Mouse (Mus musculus): Measurements from ENCODE around the gene Was. TPM values are rescaled to one million over a fixed set of nuclear protein-coding genes. Genes with fewer than 3 reads are reported as not detected.
A peak's percentile ranks its signal among the peaks of the same experiment; 100 is the strongest.

Was gene
- polyA plus RNA-seq (2015; fragmentation: Nextera tagmentation; extraction: Ambion mirVana): 1.6 and 1.7 TPM in 2 replicates

DNA sequence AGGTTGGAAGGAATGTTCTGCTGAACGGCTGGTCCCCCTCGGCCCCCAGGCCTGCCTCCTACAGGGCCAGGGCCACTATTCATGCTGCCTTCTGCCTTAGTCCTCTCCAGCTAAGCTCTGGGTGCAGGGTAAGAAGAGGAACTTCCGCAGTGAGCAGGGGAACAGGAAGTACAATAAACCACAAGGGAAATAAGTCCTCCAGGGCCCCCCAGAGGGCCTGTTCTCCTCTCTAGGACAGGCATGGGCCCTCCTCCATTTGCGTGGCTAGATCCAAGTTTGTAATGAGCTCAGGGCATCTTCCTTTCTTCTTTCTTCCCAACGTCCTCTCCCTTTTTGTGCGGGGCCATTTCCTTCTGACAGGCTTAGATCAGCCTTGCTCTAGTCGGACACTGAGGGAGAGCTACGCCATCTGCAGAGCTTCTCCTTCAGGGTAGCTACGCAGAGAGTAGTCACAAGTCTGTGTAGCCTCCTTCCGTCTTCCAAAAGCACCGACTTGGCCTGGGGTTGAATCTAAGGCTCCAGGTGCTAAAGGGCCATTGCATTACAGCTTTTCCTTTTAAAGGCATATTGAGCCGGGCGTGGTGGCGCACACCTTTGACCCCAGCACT, at the start of gene Was:
Was (minus strand) TSS at position 153 of the 608 bp plus-strand sequence.
- peak within 1 kb of the TSS; percentile 28 for H3K4me3 ChIP-seq (ENCODE audit: low read depth, low read length)
- H3K36me3 ChIP-seq (ENCODE audit: control insufficient read depth, insufficient read depth): no peaks in the 10 kb centered on the region
- H3K9me3 ChIP-seq (replicated peaks; ENCODE audit: control insufficient read depth, low read length): no peaks in the 10 kb centered on the region
- peak within 1 kb of the TSS; percentile 48; the same call in 1 of the 2 replicates for H3K9ac ChIP-seq (ENCODE audit: low read depth, low read length)
- WGBS (ENCODE audit: insufficient replicate concordance): 43% methylated on average over 14 of the region's 14 CpGs
- H3K4me1 ChIP-seq (ENCODE audit: control insufficient read depth, low read depth, low read length): peaks cover 1% of the 10 kb centered on the region
- peak; percentile 59 for ATAC-seq (ENCODE audit: low read depth)
- H3K4me2 ChIP-seq (ENCODE audit: low read depth, low read length): peak within 1 kb of the TSS; percentile 39
- H3K27me3 ChIP-seq (ENCODE audit: control insufficient read depth, insufficient read depth, low read depth, low read length): no peaks in the 10 kb centered on the region
- H3K27ac ChIP-seq (ENCODE audit: low read length): peak within 1 kb of the TSS; percentile 57

DNA sequence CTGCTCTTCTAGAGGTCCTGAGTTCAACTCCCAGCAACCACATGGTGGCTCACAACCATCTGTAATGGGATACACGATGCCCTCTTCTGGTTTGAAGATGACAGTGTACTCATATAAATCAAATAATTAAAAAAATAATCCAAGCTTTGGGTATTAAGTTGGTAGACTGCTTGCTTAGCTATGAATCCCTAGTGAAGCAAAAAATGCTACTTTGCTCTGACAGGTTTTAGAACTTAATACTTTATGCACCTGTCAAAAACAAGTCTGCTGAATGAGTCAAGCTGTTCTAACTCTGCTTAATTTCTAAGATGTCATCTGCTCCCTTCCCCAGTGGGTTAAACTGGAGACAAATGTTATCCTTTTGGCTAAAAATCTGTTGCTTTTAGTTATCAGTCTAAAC, 49.2 kb upstream of the Was start:
- H3K4me3 ChIP-seq (ENCODE audit: low read depth, low read length): no peak overlapping the region
- peaks cover 6% of the 10 kb centered on the region for H3K4me1 ChIP-seq (ENCODE audit: control insufficient read depth, low read depth, low read length)
- H3K9me3 ChIP-seq (replicated peaks; ENCODE audit: control insufficient read depth, low read length): no peaks in the 10 kb centered on the region
- no peaks in the 10 kb centered on the region for H3K27me3 ChIP-seq (ENCODE audit: control insufficient read depth, insufficient read depth, low read depth, low read length)
- peaks cover 35% of the 10 kb centered on the region for H3K36me3 ChIP-seq (ENCODE audit: control insufficient read depth, insufficient read depth)
- WGBS (ENCODE audit: insufficient replicate concordance): 48% methylated on average over 1 of the region's 1 CpGs
- H3K27ac ChIP-seq (ENCODE audit: low read length): no peak overlapping the region
- no peak overlapping the region for H3K9ac ChIP-seq (ENCODE audit: low read depth, low read length)
- H3K4me2 ChIP-seq (ENCODE audit: low read depth, low read length): no peak overlapping the region
- no peak for ATAC-seq (ENCODE audit: low read depth)

DNA sequence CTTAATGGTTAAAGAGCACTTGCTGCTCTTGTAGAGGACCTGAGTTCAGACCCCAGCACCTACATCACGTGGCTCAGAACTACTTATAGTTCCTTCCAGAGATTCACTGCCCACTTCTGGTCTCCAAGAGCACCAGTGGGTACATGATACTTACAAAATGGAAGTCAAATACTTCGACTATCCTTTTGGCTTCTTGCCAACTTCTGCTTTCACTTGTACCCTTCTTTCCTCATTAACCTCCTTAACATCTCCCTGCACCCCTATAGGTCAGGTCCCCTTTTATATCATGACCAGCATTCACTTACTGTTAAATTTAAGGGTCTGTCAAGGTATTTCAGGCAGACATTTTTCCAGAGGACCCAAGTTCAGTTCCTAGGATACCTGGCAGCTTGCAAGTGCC, 45.6 kb upstream of the Was start:
- WGBS (ENCODE audit: insufficient replicate concordance): 24% methylated on average over 2 of the region's 2 CpGs

DNA sequence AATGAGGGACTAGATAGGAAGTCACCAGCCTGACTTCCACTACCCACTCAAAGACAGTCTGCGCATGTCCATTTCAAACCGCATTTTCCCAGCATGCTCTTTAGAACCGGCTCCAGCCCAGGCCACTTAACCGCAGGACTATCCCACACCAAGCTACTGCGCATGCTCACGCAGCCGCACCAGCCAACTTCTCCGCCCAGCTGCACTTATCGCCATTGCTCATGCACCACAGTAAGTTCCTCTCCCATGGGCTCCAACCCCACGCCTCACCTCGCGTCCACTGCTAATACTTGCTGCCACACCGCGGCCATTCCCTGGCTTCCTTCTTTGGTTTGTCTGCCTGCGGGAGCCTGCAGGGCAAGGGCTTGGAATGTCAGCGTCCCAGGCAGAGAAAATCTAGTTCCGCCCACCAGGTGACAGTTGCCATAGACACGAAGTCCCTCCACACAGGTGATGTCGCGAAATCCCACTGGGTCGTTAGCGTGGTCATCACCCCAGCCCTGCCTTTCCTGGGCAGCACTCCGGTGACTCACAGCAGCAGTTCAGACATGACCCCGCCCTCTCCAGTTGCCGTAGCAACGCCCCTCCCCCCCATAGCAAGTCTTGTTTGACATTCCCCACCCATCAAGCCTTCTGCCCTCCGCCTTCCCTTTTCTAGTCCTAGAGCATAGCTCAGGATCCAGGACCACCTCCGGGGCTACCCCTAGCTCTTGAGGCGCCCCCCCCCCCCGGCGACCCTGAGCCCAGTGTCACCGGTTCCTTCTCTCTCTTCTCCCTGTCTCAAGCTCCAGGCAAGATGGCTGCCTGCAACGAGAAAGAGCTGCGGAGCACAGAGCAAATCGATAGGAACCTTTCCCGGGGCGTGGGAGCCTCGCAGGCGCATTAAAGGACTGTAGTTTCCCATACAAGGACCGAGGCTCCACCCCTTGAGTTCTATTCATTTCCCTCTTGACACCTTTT, 42.0 kb upstream of the Was start, which contains the start of gene Wdr13:
Wdr13 (minus strand) TSS at position 876 of the 960 bp plus-strand sequence.
- Histone ChIP-seq H3K4me1 (ENCODE audit: control insufficient read depth, low read depth, low read length) (peaks cover 9% of the 10 kb centered on the region), H3K36me3 (ENCODE audit: control insufficient read depth, insufficient read depth) (no peaks in the 10 kb centered on the region), H3K27ac (ENCODE audit: low read length) (peak within 1 kb of the TSS; percentile 99), H3K4me2 (ENCODE audit: low read depth, low read length) (peak within 1 kb of the TSS; percentile 83), H3K9me3 (replicated peaks; ENCODE audit: control insufficient read depth, low read length) (no peaks in the 10 kb centered on the region), H3K27me3 (ENCODE audit: control insufficient read depth, insufficient read depth, low read depth, low read length) (no peaks in the 10 kb centered on the region), H3K9ac (ENCODE audit: low read depth, low read length) (peak within 1 kb of the TSS; percentile 71), H3K4me3 (ENCODE audit: low read depth, low read length) (peak within 1 kb of the TSS; percentile 72)
- ATAC-seq (ENCODE audit: low read depth): peak; percentile 93
- 22% methylated on average over 38 of the region's 40 CpGs for WGBS (ENCODE audit: insufficient replicate concordance)

More for the DNA sequence above, 45.6 kb upstream of the Was start:
- ATAC-seq (ENCODE audit: low read depth): no peak
- Histone ChIP-seq H3K27ac (ENCODE audit: low read length) (no peak overlapping the region), H3K4me3 (ENCODE audit: low read depth, low read length) (no peak overlapping the region), H3K27me3 (ENCODE audit: control insufficient read depth, insufficient read depth, low read depth, low read length) (no peaks in the 10 kb centered on the region), H3K9me3 (replicated peaks; ENCODE audit: control insufficient read depth, low read length) (no peaks in the 10 kb centered on the region), H3K9ac (ENCODE audit: low read depth, low read length) (no peak overlapping the region), H3K36me3 (ENCODE audit: control insufficient read depth, insufficient read depth) (peaks cover 12% of the 10 kb centered on the region), H3K4me2 (ENCODE audit: low read depth, low read length) (no peak overlapping the region), H3K4me1 (ENCODE audit: control insufficient read depth, low read depth, low read length) (peaks cover 9% of the 10 kb centered on the region)

DNA sequence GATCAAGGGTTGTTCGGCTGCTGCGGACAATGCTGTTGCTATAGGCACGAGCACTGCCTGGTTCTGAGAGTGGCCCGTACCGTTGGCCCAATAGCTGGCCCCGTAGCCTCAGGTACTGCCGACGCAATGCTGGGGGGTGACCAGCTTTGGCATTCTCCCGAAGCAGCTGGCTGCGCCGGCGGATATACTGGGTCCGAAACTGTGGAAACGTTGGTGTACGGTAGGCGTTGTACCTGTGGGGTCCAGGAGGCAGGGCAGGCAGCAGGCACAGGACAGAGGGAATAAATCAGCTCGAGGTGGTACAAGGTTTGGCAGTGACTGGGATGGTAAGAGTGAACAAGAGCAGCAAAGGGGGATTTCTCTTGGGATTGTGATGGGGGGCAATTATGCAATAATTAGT, 41.1 kb upstream of the Was start:
- H3K36me3 ChIP-seq (ENCODE audit: control insufficient read depth, insufficient read depth): no peaks in the 10 kb centered on the region
- H3K27ac ChIP-seq (ENCODE audit: low read length): peak overlapping the region; percentile 99
- H3K9me3 ChIP-seq (replicated peaks; ENCODE audit: control insufficient read depth, low read length): no peaks in the 10 kb centered on the region
- ATAC-seq (ENCODE audit: low read depth): no peak
- H3K9ac ChIP-seq (ENCODE audit: low read depth, low read length): peak overlapping the region; percentile 41
- 79% methylated on average over 17 of the region's 17 CpGs for WGBS (ENCODE audit: insufficient replicate concordance)
- H3K4me2 ChIP-seq (ENCODE audit: low read depth, low read length): peak overlapping the region; percentile 83
- H3K4me3 ChIP-seq (ENCODE audit: low read depth, low read length): peak overlapping the region; percentile 72
- H3K4me1 ChIP-seq (ENCODE audit: control insufficient read depth, low read depth, low read length): peaks cover 9% of the 10 kb centered on the region
- H3K27me3 ChIP-seq (ENCODE audit: control insufficient read depth, insufficient read depth, low read depth, low read length): no peaks in the 10 kb centered on the region

DNA sequence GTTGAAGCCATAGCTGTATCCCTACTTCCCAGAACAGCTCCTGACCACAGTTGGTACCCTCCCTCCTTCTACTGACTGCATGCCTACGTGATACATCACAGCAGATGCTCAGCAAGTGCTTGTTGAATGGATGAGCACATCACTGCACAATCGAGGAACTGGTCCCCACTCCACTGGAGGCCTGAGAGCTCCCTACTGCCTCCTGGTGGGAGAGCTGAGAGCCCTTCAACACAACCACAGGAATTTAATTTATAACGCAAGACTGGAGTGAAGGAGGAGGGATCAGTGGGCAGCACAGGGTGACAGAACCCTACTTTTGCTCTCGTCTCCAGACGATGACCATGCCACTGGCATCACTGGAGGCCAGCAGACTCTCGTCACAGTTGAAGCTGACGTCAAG, 34.9 kb upstream of the Was start:
- no peak for ATAC-seq (ENCODE audit: low read depth)
- Histone ChIP-seq H3K4me1 (ENCODE audit: control insufficient read depth, low read depth, low read length) (no peaks in the 10 kb centered on the region), H3K36me3 (ENCODE audit: control insufficient read depth, insufficient read depth) (no peaks in the 10 kb centered on the region), H3K4me2 (ENCODE audit: low read depth, low read length) (no peak overlapping the region), H3K27ac (ENCODE audit: low read length) (no peak overlapping the region), H3K27me3 (ENCODE audit: control insufficient read depth, insufficient read depth, low read depth, low read length) (no peaks in the 10 kb centered on the region), H3K9ac (ENCODE audit: low read depth, low read length) (no peak overlapping the region), H3K4me3 (ENCODE audit: low read depth, low read length) (no peak overlapping the region), H3K9me3 (replicated peaks; ENCODE audit: control insufficient read depth, low read length) (no peaks in the 10 kb centered on the region)
- 67% methylated on average over 7 of the region's 7 CpGs for WGBS (ENCODE audit: insufficient replicate concordance)

DNA sequence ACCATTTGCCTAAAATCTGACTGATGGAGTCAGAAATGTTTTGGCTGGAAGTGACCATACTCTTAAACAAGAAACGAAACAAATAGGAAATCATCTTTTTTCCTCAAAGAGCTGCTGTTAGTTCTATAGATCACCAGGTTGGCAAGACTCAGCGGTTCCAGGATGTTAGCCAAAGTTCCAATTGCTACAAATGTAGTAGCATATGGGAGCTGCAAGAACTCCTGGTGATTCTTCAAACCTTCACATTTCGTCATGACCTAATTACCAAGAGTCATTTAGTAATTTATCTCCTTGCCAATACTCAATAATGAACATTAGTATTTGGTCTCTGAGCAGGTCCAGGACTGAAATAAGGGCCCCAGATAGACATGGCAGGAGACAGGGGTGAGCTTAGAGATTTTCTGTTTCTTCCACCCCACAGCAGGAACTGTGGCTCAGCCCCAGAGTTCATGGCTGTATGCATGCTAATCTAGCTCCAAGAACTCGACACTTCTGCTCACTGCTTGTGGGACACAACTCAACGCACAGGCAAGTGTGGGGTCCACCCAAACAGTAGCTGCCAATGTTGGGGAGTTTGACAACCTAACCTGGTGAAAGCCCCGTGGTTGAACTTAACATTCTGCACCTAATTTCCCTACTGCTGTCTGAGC, 33.6 kb upstream of the Was start:
- 60% methylated on average over 6 of the region's 6 CpGs for WGBS (ENCODE audit: insufficient replicate concordance)
- no peaks in the 10 kb centered on the region for H3K36me3 ChIP-seq (ENCODE audit: control insufficient read depth, insufficient read depth)

DNA sequence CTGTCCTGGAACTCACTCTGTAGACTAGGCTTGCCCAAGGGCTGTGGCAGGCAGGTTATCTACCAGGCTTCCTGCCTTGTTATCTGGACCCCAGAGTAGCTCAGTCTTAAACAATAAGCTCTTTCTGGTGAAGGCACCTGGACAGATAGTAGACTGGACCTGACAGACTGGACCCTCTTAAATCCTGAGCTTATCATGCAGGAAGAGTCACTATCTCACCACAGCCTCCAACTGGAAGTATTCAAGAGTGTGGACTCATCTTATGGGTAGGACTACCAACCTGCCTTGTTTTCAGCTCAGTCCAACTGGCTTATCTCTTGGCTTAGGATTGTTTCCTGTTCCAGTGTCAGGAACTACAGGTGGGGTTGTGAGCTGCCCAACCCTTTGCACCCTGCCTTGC, 27.0 kb upstream of the Was start:
- no peaks in the 10 kb centered on the region for H3K9me3 ChIP-seq (replicated peaks; ENCODE audit: control insufficient read depth, low read length)
- H3K4me2 ChIP-seq (ENCODE audit: low read depth, low read length): no peak overlapping the region
- ATAC-seq (ENCODE audit: low read depth): no peak
- H3K9ac ChIP-seq (ENCODE audit: low read depth, low read length): no peak overlapping the region
- H3K4me1 ChIP-seq (ENCODE audit: control insufficient read depth, low read depth, low read length): no peaks in the 10 kb centered on the region
- no peaks in the 10 kb centered on the region for H3K36me3 ChIP-seq (ENCODE audit: control insufficient read depth, insufficient read depth)
- H3K4me3 ChIP-seq (ENCODE audit: low read depth, low read length): no peak overlapping the region
- H3K27ac ChIP-seq (ENCODE audit: low read length): no peak overlapping the region
- no peaks in the 10 kb centered on the region for H3K27me3 ChIP-seq (ENCODE audit: control insufficient read depth, insufficient read depth, low read depth, low read length)

More for the DNA sequence above, 33.6 kb upstream of the Was start:
- ATAC-seq (ENCODE audit: low read depth): no peak
- no peak overlapping the region for H3K4me3 ChIP-seq (ENCODE audit: low read depth, low read length)
- no peaks in the 10 kb centered on the region for H3K27me3 ChIP-seq (ENCODE audit: control insufficient read depth, insufficient read depth, low read depth, low read length)
- no peaks in the 10 kb centered on the region for H3K9me3 ChIP-seq (replicated peaks; ENCODE audit: control insufficient read depth, low read length)
- no peak overlapping the region for H3K4me2 ChIP-seq (ENCODE audit: low read depth, low read length)
- H3K27ac ChIP-seq (ENCODE audit: low read length): no peak overlapping the region
- H3K4me1 ChIP-seq (ENCODE audit: control insufficient read depth, low read depth, low read length): no peaks in the 10 kb centered on the region
- no peak overlapping the region for H3K9ac ChIP-seq (ENCODE audit: low read depth, low read length)

Data from liver, embryonic 16.5 days (tissue).